Mouse (Mus musculus) hindbrain, embryonic 10.5 days (tissue): ENCODE results near the gene Lama2. TPM values are rescaled to one million over a fixed set of nuclear protein-coding genes. Genes with fewer than 3 reads are reported as not detected.

Source experiments
- DNase-seq: peaks from one replicate; pipeline ENCODE4 v3.0.0-alpha.2; 2017; ENCODE audit warnings: low spot score
- H3K27ac ChIP-seq: fragments of 300-500 bp; sonication (generic); 2 replicates; pipeline ENCODE4 v1.5.1; 2016; ENCODE audit warnings: mild to moderate bottlenecking, moderate library complexity
- H3K27me3 ChIP-seq: fragments of 300-500 bp; sonication (generic); 2 replicates; pipeline ENCODE4 v1.6.1; 2016; ENCODE audit warnings: mild to moderate bottlenecking; ENCODE audit not compliant: poor library complexity, insufficient read depth, severe bottlenecking
- H3K36me3 ChIP-seq: fragments of 300-500 bp; sonication (generic); 2 replicates; pipeline ENCODE4 v1.6.1; 2016; ENCODE audit warnings: mild to moderate bottlenecking, moderate library complexity
- H3K4me1 ChIP-seq: fragments of 300-500 bp; sonication (generic); replicated peaks from 2 replicates; pipeline ENCODE4 v1.6.1; 2016; ENCODE audit warnings: mild to moderate bottlenecking
- H3K4me3 ChIP-seq: fragments of 300-500 bp; sonication (generic); 2 replicates; pipeline ENCODE4 v1.5.1; 2016; ENCODE audit warnings: mild to moderate bottlenecking, moderate library complexity
- H3K9me3 ChIP-seq: fragments of 300-500 bp; sonication (generic); 2 replicates; pipeline ENCODE4 v1.6.1; 2016; ENCODE audit warnings: mild to moderate bottlenecking, moderate library complexity
- WGBS: fragments of 180-500 bp; shearing (Covaris S2); methylation state at CpG from one replicate; pipeline ENCODE4 v1.1.7; 2016; 5-methylcytosine and 5-hydroxymethylcytosine counted together
- polyA plus RNA-seq: library from polyadenylated mRNA; unstranded; fragments of >200 nt; fragmentation: Nextera tagmentation; extraction: Ambion mirVana; gene quantifications from 2 replicates; pipeline ENCODE4 v1.2.1, GENCODE M21; 2016

Lama2 gene
- polyA plus RNA-seq, 1 experiment from 2014 or later: 6.6 TPM

DNA sequence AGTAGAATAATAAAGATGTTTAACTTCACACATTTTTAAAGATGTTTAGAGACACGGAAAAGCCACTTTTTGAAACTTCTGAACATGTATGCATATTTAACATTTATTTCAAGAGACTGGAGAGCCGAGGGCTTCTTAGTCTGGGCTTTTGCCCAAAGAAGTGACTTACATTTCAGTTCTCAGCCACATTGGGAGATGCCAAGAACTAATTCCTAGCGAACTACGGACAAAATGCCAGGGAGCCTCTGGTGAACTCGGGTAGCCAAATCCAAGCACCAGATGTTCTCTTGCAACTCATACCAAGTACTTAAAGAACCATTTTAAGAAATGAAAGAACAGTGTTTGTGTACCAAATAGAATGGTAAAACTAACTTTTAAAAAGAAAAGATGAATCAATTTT lies 495.8 kb downstream of the Lama2 start:
- DNase-seq: no peak
- WGBS: 90% methylated on average over 5 of the region's 5 CpGs
- H3K4me1 ChIP-seq: no peaks in the 10 kb centered on the region
- H3K27ac ChIP-seq: no peak overlapping the region
- H3K9me3 ChIP-seq: no peaks in the 10 kb centered on the region
- H3K4me3 ChIP-seq: no peak overlapping the region
- no peaks in the 10 kb centered on the region for H3K36me3 ChIP-seq
- no peaks in the 10 kb centered on the region for H3K27me3 ChIP-seq

DNA sequence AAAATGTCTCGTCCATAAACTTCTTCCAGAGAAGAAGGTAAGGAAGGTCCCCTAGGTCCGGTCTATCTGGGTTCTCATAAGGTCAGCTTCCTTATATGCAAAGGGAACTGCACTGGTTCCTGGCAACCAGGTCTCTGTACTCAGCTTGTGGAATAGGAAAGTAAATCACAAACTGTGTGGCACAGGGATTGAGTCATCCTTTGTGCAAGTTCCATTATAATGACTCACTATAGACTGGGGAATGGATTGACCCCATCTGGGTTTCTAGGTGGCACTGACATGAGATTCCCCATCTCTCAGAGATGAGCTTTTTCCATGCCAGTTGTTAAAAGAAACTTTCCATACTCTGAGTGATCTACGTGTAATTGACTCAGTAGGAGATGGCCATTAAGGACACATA lies 501.7 kb downstream of the Lama2 start:
- no peaks in the 10 kb centered on the region for H3K27me3 ChIP-seq
- no peak for DNase-seq
- H3K36me3 ChIP-seq: no peaks in the 10 kb centered on the region
- H3K9me3 ChIP-seq: no peaks in the 10 kb centered on the region
- WGBS: 87% methylated on average over 3 of the region's 3 CpGs
- H3K4me1 ChIP-seq: no peaks in the 10 kb centered on the region
- H3K27ac ChIP-seq: no peak overlapping the region
- no peak overlapping the region for H3K4me3 ChIP-seq

DNA sequence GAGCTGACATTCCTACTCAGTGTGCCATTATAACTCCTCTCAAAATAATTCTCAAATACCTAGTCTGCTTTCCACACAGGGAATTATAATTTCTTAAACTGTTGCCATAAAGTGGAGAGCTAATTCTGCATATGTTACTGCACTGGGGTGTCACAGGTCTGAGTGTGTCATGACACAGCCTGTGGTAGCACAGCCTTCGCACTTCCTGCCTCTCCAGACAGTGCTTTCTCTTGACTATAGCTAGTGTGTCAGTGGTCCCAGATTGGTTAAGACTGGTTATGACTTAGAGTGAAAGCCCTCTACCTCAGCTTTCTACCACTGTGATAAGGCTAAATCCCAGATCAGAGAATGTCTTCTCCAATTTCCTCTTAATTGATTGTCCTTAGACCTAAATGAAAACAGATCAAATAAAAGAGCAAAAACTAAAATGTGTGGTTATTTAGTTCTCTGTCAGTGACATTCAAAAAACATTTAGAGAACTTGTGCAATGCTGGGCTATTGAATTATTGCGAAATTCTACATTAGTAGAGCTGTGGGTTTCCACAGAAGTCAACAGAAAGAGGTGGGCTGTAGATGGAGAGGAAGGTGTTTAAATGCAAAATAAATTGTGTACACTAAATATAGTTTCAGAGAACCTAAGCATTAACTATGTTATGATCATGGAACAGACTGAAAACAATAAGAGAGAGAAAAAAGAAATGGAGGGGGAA lies 502.5 kb downstream of the Lama2 start:
- H3K9me3 ChIP-seq: no peaks in the 10 kb centered on the region
- WGBS: 94% methylated on average over 2 of the region's 2 CpGs
- no peak for DNase-seq
- no peaks in the 10 kb centered on the region for H3K4me1 ChIP-seq
- no peaks in the 10 kb centered on the region for H3K36me3 ChIP-seq
- no peak overlapping the region for H3K4me3 ChIP-seq
- H3K27me3 ChIP-seq: no peaks in the 10 kb centered on the region
- H3K27ac ChIP-seq: no peak overlapping the region

DNA sequence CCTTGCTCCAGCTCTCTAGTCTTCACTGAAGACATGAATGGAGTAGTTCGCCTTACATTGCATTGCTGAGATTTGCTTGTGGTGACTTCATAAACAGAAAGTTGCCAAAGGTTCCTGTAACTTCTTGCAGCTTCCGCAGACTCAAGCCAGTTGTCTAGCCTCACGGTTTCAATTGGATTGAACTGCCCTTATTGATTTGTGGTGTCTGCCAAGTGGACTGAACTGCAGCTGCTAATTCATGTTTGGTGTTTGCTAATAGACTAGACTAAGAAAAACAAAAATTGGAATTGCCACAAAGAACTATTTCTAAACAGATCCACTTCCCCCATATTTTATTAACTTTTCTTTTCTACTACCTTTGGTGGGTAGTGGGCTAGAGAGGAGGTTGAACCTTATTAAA lies 505.4 kb downstream of the Lama2 start:
- no peaks in the 10 kb centered on the region for H3K4me1 ChIP-seq
- no peak for DNase-seq
- no peaks in the 10 kb centered on the region for H3K36me3 ChIP-seq
- no peak overlapping the region for H3K27ac ChIP-seq
- H3K27me3 ChIP-seq: no peaks in the 10 kb centered on the region
- no peak overlapping the region for H3K4me3 ChIP-seq
- WGBS: 89% methylated on average over 3 of the region's 3 CpGs
- no peaks in the 10 kb centered on the region for H3K9me3 ChIP-seq

DNA sequence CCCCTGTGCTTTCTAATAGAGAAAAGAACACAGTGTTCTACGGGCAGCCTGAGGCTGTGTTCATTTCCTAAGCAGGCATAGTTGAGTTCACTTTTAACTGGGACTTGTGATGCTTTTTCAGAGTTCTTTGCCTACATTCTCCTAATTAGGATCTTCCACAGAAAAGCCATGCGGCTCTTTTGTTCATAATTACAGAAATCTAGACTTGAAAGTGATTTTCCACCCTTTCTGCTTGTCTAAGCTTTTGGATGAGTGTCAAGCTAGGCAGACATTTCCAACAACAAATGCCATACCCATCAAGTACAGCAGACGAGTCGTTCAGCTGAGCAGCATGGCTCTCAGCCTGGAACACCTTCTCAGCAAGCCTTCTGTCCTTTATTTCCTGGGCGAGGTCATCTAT lies 515.7 kb downstream of the Lama2 start:
- WGBS: 84% methylated on average over 5 of the region's 5 CpGs

DNA sequence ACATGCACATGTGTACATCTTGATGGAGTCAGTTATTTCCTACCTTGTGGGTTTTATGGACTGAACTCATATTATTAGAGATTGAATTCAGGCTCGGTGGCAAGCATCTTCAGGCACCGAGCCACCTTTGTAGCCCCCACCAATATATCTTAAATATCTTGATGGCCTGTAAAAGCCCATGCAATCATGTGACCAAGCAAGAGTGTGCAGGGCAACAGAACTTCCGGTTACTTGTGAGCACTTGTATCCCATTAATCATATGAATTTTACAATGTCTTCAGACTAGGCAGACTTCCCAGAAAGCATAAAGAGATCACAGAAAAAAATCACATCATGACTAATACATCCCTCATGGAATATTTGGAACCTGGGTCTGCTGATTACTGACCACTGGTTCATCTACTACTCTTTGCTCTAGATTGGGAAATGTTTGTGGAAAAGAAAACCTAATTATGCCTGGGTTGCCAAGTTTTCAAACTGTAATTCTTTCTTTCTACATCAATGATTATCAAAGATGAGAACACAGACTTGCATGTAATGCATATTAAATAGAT lies 517.7 kb downstream of the Lama2 start:
- no peaks in the 10 kb centered on the region for H3K4me1 ChIP-seq
- 97% methylated on average over 3 of the region's 3 CpGs for WGBS

More for the DNA sequence above, 515.7 kb downstream of the Lama2 start:
- no peaks in the 10 kb centered on the region for H3K4me1 ChIP-seq
- no peak overlapping the region for H3K27ac ChIP-seq
- no peak for DNase-seq
- H3K4me3 ChIP-seq: no peak overlapping the region
- H3K27me3 ChIP-seq: no peaks in the 10 kb centered on the region
- H3K36me3 ChIP-seq: no peaks in the 10 kb centered on the region
- H3K9me3 ChIP-seq: no peaks in the 10 kb centered on the region

DNA sequence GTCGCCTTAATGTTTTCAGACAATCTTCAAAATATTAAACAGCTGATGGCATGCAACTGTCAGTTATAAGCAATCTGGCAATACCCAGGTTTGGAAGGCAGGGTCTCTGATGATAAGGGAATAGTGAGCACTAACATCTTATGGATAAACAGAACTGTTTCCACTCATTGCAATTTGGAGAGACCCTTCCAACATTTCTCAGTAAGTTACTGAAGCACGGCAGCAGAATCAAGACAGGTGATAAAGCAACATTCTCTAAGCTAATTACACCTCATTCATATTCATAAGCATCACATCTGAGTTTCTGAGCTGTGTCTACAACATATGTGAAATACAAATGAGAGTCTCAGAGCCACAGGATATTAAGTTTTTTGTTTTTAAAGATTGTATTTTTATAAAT lies 542.4 kb downstream of the Lama2 start:
- 81% methylated on average over 2 of the region's 2 CpGs for WGBS
- no peaks in the 10 kb centered on the region for H3K4me1 ChIP-seq
- H3K4me3 ChIP-seq: no peak overlapping the region
- no peaks in the 10 kb centered on the region for H3K9me3 ChIP-seq
- no peaks in the 10 kb centered on the region for H3K36me3 ChIP-seq
- no peak for DNase-seq
- H3K27ac ChIP-seq: no peak overlapping the region
- no peaks in the 10 kb centered on the region for H3K27me3 ChIP-seq

More for the DNA sequence above, 517.7 kb downstream of the Lama2 start:
- no peak for DNase-seq
- H3K27me3 ChIP-seq: no peaks in the 10 kb centered on the region
- H3K36me3 ChIP-seq: no peaks in the 10 kb centered on the region
- no peak overlapping the region for H3K27ac ChIP-seq
- H3K4me3 ChIP-seq: no peak overlapping the region
- no peaks in the 10 kb centered on the region for H3K9me3 ChIP-seq

DNA sequence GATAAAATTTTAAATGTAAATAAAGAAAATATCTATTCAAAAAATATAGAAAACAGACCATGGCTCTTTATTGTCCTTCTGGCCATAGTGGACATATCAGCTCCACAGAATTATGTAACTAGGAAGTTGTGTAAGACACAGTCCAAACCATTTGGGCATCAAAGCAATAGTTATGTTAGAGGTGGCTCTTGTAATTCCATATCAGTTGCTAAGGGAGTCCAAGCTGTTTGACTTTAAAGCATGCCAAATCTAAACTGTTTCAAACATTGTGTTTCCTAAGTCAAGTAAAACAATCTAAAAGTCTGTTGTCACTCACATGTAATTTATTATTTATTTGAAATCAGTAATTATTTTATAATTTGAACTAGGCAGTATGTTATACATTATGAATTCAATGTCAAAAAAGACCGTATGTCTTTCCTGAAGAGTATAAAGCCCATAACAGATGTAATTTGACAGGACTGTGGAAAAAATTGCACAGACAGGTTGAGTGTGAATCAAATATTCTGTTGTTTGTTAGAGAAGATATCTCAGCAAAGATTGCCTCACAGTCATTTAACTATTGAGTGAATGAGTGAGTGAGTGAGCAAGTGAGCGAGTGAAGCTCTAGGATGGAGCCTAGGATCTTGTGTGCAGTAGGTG lies 550.6 kb downstream of the Lama2 start:
- no peak for DNase-seq
- no peaks in the 10 kb centered on the region for H3K36me3 ChIP-seq
- no peaks in the 10 kb centered on the region for H3K27me3 ChIP-seq
- no peaks in the 10 kb centered on the region for H3K4me1 ChIP-seq
- 93% methylated on average over 2 of the region's 2 CpGs for WGBS
- H3K4me3 ChIP-seq: no peak overlapping the region
- H3K9me3 ChIP-seq: no peaks in the 10 kb centered on the region
- no peak overlapping the region for H3K27ac ChIP-seq

DNA sequence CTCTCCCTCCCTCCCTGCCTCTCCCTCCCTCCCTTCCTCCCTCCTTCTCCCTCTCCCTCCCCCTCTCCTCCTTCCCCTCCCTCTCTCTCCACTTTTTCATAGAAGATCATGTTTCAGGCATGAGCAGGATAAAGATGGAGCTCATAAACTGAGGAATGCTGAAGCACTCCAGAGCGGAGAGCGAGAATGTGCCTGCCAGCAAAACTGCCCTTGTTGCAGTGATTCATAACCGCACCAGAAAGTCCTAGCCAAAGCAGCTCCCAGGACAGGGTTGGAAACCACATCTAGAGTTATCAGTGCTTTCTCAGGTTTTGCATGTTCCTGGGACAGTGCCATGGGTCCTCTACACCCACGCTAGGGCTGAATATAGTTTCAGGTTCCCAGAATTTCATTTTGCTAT lies 555.9 kb downstream of the Lama2 start:
- H3K4me1 ChIP-seq: no peaks in the 10 kb centered on the region
- no peaks in the 10 kb centered on the region for H3K9me3 ChIP-seq
- DNase-seq: peak; percentile 4
- no peaks in the 10 kb centered on the region for H3K36me3 ChIP-seq
- no peak overlapping the region for H3K27ac ChIP-seq
- H3K4me3 ChIP-seq: no peak overlapping the region
- H3K27me3 ChIP-seq: no peaks in the 10 kb centered on the region
- WGBS: 70% methylated on average over 4 of the region's 4 CpGs

DNA sequence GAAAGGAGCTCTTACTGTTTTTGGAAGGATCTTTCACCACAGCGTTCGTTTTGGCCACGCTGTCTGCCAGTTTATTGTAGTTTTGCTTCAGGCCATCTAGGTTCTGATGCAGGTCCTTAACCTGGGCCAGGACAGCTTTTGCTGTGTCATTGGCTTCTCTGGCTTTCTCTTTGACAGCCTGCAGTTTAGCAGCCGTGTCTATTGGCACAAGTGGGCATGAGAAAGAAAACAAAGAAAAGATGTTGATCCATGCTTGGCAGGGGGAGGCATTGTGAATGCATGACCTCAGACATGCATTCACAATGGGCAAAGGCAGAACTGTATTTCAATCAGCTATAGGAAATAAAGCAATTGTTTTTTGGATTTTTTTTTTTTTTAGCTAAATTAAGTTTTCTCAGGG lies 565.1 kb downstream of the Lama2 start:
- no peaks in the 10 kb centered on the region for H3K9me3 ChIP-seq
- no peak overlapping the region for H3K27ac ChIP-seq
- no peaks in the 10 kb centered on the region for H3K27me3 ChIP-seq
- peaks cover 5% of the 10 kb centered on the region; the same call in 1 of the 2 replicates for H3K4me1 ChIP-seq
- DNase-seq: no peak
- no peak overlapping the region for H3K4me3 ChIP-seq
- WGBS: 64% methylated on average over 4 of the region's 4 CpGs
- H3K36me3 ChIP-seq: no peaks in the 10 kb centered on the region

DNA sequence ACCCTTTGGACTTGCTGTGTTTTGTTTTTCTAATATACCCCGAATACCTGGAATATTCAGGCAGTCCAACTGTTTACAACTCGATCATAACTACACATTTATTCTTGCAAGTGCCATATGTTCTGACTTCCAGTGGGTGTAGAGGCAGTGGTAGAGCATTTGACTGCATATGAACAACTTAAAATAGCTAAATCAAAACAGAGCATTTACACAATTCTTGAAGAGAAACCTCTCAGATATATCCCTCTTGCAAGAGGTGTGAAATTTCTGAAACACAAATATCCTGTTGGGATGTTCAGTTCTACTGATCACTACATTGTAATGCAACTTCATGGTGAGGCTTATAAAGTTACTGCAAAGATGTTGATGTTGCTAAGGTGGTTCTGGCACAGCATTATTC lies 572.4 kb downstream of the Lama2 start:
- no peaks in the 10 kb centered on the region for H3K9me3 ChIP-seq
- no peaks in the 10 kb centered on the region for H3K36me3 ChIP-seq
- H3K27ac ChIP-seq: no peak overlapping the region
- WGBS: 85% methylated on average over 2 of the region's 2 CpGs
- no peaks in the 10 kb centered on the region for H3K27me3 ChIP-seq
- DNase-seq: no peak
- H3K4me1 ChIP-seq: no peaks in the 10 kb centered on the region
- no peak overlapping the region for H3K4me3 ChIP-seq

DNA sequence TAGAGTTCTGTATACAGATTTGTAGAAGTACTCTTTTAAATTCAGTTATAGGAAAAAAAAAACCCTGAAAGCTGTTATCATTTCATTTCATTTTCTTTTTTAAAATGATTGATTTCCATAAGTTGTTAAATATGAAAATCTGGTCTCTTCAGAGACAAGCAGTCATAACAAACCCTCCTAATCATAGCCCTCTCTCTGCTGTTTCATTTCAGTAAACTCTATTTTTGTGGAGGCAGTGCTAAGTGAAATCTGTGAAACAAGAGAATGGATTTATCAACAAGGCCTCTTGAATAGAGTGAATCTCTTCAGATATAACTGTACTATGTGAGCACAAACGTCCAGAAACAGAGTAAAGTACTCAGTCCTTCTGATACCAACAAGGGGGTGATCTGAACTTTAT lies 577.7 kb downstream of the Lama2 start:
- no peaks in the 10 kb centered on the region for H3K36me3 ChIP-seq
- DNase-seq: no peak
- H3K9me3 ChIP-seq: no peaks in the 10 kb centered on the region
- H3K27me3 ChIP-seq: no peaks in the 10 kb centered on the region
- H3K27ac ChIP-seq: no peak overlapping the region
- H3K4me3 ChIP-seq: no peak overlapping the region
- WGBS: 67% methylated on average over 1 of the region's 1 CpGs
- H3K4me1 ChIP-seq: peaks cover 3% of the 10 kb centered on the region; the same call in 1 of the 2 replicates

DNA sequence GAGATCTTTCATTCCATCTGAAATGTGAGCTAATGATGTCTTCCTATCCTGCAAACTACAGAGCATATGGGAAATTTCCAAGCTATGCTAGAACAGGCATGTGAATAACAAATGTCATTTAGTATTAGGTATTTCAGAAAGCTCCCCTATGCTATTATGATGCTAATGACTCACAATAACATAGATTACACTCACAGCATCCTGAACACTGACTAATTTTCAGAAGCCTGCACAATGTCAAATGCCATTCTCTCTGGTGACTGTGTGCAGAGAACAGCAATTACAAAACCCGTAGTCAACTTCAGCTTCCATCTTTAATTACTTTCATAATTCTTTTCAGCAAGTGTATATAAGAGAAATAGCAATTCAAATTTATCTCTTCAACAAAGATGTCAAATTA lies 596.9 kb downstream of the Lama2 start:
- Histone ChIP-seq H3K4me1 (no peaks in the 10 kb centered on the region), H3K9me3 (no peaks in the 10 kb centered on the region), H3K27me3 (no peaks in the 10 kb centered on the region), H3K4me3 (no peak overlapping the region), H3K27ac (no peak overlapping the region), H3K36me3 (no peaks in the 10 kb centered on the region)
- WGBS: 95% methylated on average over 1 of the region's 1 CpGs
- no peak for DNase-seq
